Mouse (Mus musculus): ENCODE measurements at regions not wholly inside any gene's neighbourhood (a gene's known extent, or its start where the extent isn't known, plus 50 kb on each side); places are given as distances from the start of the nearest gene placed in this dataset.

DNA sequence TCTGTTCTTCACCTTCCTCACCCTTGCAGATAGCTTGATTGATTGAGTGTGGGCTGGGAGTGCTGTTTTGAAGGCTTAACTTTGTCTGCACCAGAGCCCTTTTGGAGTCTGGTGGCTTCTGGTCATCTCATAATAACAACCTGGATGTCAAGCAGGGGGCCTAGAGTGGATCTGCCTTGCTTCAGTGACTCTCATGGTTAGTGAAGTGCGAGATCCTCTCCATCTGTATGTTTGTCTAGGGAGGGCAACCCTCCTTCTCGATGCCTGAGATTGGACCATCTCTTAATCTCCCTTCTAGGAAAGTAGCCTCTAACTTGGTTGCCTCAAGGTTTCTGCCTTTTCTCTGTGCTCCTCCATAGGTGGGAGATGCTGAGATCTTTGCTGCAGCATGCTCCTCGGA is 99.0 kb upstream of the Sel1l start:
- TF ChIP-seq POLR2AphosphoS2 (IDR thresholded peaks at IDR 0.05; ENCODE audit: insufficient read length, low read depth) (no peak), POLR2A (IDR thresholded peaks at IDR 0.05; ENCODE audit: insufficient read length, low read depth) (no peak)
